Mouse (Mus musculus): ENCODE results near the gene Olfr1015. TPM values are rescaled to one million over a fixed set of nuclear protein-coding genes. Genes with fewer than 3 reads are reported as not detected.

Gene Olfr1015
- not detected in 2 replicates for polyA plus RNA-seq (2015; fragmentation: Nextera tagmentation; extraction: Ambion mirVana)

GRCm38 (mm10) chr2:85781717-85782116 lies at the start of gene Olfr1015:
Gene Olfr1015 (plus strand): TSS chr2:85782017.

GRCm38 (mm10) chr2:85762666-85763065 lies 19.2 kb upstream of the Olfr1015 start, which contains the start of gene Olfr1012:
Gene Olfr1012 (minus strand): TSS chr2:85762766.

GRCm38 (mm10) chr2:85766798-85767197 lies 15.0 kb upstream of the Olfr1015 start, which contains the start of gene Olfr1013:
Gene Olfr1013 (plus strand): TSS chr2:85767098.

GRCm38 (mm10) chr2:85772413-85772812 lies 9.4 kb upstream of the Olfr1015 start, which contains the start of gene Olfr1014:
Gene Olfr1014 (plus strand): TSS chr2:85772713.

GRCm38 (mm10) chr2:85802444-85802843 lies 20.6 kb downstream of the Olfr1015 start, which contains the start of gene Olfr1016:
Gene Olfr1016 (minus strand): TSS chr2:85802544.

DNA sequence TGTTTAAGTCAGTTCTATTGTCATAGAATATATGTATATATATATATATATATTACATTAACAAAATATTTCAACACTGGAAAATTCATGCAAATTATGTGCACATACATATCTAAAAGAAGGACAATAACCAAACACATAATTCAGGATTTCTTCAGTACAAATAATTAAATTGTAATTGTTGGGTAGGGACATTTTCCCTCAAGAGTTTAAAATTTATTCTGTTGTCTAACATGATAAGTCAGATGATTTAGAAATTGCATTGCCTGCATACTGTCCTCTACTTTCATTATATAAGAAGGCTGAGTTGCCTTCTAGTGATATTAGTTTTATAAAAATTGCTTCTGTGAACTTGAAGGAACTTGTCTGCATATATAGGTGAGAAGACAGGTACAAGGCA lies 36.4 kb downstream of the Olfr1015 start, which contains the start of gene Olfr1018:
TSS of gene Olfr1018 (plus strand) at position 301 of the 400 bp plus-strand sequence.

Other genes with a start within 250 kb of the Olfr1015 start
- gene Olfr996, start 202.8 kb upstream of the Olfr1015 start, polyA plus RNA-seq (2015; fragmentation: Nextera tagmentation; extraction: Ambion mirVana), result not detected in 2 replicates
- 0.22 TPM in 1 of 2 replicates, not detected in the other for gene Olfr998, start 193.1 kb upstream of the Olfr1015 start, polyA plus RNA-seq (2015; fragmentation: Nextera tagmentation; extraction: Ambion mirVana)
- not detected in 2 replicates for gene Olfr1000, start 170.1 kb upstream of the Olfr1015 start, polyA plus RNA-seq (2015; fragmentation: Nextera tagmentation; extraction: Ambion mirVana)
- not detected in 2 replicates for gene Olfr1002, start 131.3 kb upstream of the Olfr1015 start, polyA plus RNA-seq (2015; fragmentation: Nextera tagmentation; extraction: Ambion mirVana)
- not detected in 2 replicates for gene Olfr154, start 117.6 kb upstream of the Olfr1015 start, polyA plus RNA-seq (2015; fragmentation: Nextera tagmentation; extraction: Ambion mirVana)
- gene Olfr1006, start 103.2 kb upstream of the Olfr1015 start, polyA plus RNA-seq (2015; fragmentation: Nextera tagmentation; extraction: Ambion mirVana), result 0.11 TPM in 1 of 2 replicates, not detected in the other
- not detected in 2 replicates for gene Olfr1008, start 92.6 kb upstream of the Olfr1015 start, polyA plus RNA-seq (2015; fragmentation: Nextera tagmentation; extraction: Ambion mirVana)
- gene Olfr1009, start 66.6 kb upstream of the Olfr1015 start, polyA plus RNA-seq (2015; fragmentation: Nextera tagmentation; extraction: Ambion mirVana), result not detected in 2 replicates
- gene Olfr1012, start 19.3 kb upstream of the Olfr1015 start, polyA plus RNA-seq (2015; fragmentation: Nextera tagmentation; extraction: Ambion mirVana), result 0.05 TPM in 1 of 2 replicates, not detected in the other
- gene Olfr1013, start 14.9 kb upstream of the Olfr1015 start, polyA plus RNA-seq (2015; fragmentation: Nextera tagmentation; extraction: Ambion mirVana), result not detected in 2 replicates
- not detected in 2 replicates for gene Olfr1014, start 9.3 kb upstream of the Olfr1015 start, polyA plus RNA-seq (2015; fragmentation: Nextera tagmentation; extraction: Ambion mirVana)
- not detected in 2 replicates for gene Olfr1016, start 20.5 kb downstream of the Olfr1015 start, polyA plus RNA-seq (2015; fragmentation: Nextera tagmentation; extraction: Ambion mirVana)
- gene Olfr1018, start 36.5 kb downstream of the Olfr1015 start, polyA plus RNA-seq (2015; fragmentation: Nextera tagmentation; extraction: Ambion mirVana), result not detected in 2 replicates
- gene Olfr1019, start 63.5 kb downstream of the Olfr1015 start, polyA plus RNA-seq (2015; fragmentation: Nextera tagmentation; extraction: Ambion mirVana), result not detected in 2 replicates
- gene Olfr1020, start 65.0 kb downstream of the Olfr1015 start, polyA plus RNA-seq (2015; fragmentation: Nextera tagmentation; extraction: Ambion mirVana), result not detected in 2 replicates
- not detected in 2 replicates for gene Olfr1022, start 86.6 kb downstream of the Olfr1015 start, polyA plus RNA-seq (2015; fragmentation: Nextera tagmentation; extraction: Ambion mirVana)
- not detected in 2 replicates for gene Olfr1023, start 103.6 kb downstream of the Olfr1015 start, polyA plus RNA-seq (2015; fragmentation: Nextera tagmentation; extraction: Ambion mirVana)
- not detected in 2 replicates for gene Olfr1024, start 123.0 kb downstream of the Olfr1015 start, polyA plus RNA-seq (2015; fragmentation: Nextera tagmentation; extraction: Ambion mirVana)
- gene Olfr1025-ps1, start 133.2 kb downstream of the Olfr1015 start, polyA plus RNA-seq (2015; fragmentation: Nextera tagmentation; extraction: Ambion mirVana), result 0.13 TPM in 1 of 2 replicates, not detected in the other
- not detected in 2 replicates for gene Olfr1026, start 139.5 kb downstream of the Olfr1015 start, polyA plus RNA-seq (2015; fragmentation: Nextera tagmentation; extraction: Ambion mirVana)
- not detected in 2 replicates for gene Olfr1028, start 168.4 kb downstream of the Olfr1015 start, polyA plus RNA-seq (2015; fragmentation: Nextera tagmentation; extraction: Ambion mirVana)
- not detected in 2 replicates for gene Olfr1029, start 191.9 kb downstream of the Olfr1015 start, polyA plus RNA-seq (2015; fragmentation: Nextera tagmentation; extraction: Ambion mirVana)
- gene Olfr1030, start 197.3 kb downstream of the Olfr1015 start, polyA plus RNA-seq (2015; fragmentation: Nextera tagmentation; extraction: Ambion mirVana), result not detected in 2 replicates
- not detected in 2 replicates for gene Olfr1031, start 208.3 kb downstream of the Olfr1015 start, polyA plus RNA-seq (2015; fragmentation: Nextera tagmentation; extraction: Ambion mirVana)
- gene Olfr1032, start 223.5 kb downstream of the Olfr1015 start, polyA plus RNA-seq (2015; fragmentation: Nextera tagmentation; extraction: Ambion mirVana), result not detected in 2 replicates
- gene Olfr1033, start 238.6 kb downstream of the Olfr1015 start, polyA plus RNA-seq (2015; fragmentation: Nextera tagmentation; extraction: Ambion mirVana), result 6.6 and 7.4 TPM in 2 replicates